Mouse (Mus musculus): Measurements from ENCODE around the gene Gm17467. TPM values are rescaled to one million over a fixed set of nuclear protein-coding genes. Genes with fewer than 3 reads are reported as not detected.
"Not testable (repeated sequence)": the region's sequence is repeated elsewhere in the genome, so short reads cannot be mapped to it uniquely, and the experiment has no call there.

Gene Gm17467
- not detected in 2 replicates for polyA plus RNA-seq (2016; fragmentation: Nextera tagmentation; extraction: Ambion mirVana)

- H3K4me1 ChIP-seq (replicated peaks); H3K27ac ChIP-seq (ENCODE audit: poor library complexity, severe bottlenecking); H3K9me3 ChIP-seq (replicated peaks); H3K4me3 ChIP-seq; ATAC-seq (ENCODE audit: insufficient number of reproducible peaks, low FRiP score); H3K4me2 ChIP-seq; H3K27me3 ChIP-seq (replicated peaks); H3K9ac ChIP-seq; H3K36me3 ChIP-seq: not testable (repeated sequence)
- WGBS = no CpG with 5 or more reads among the region's 3 CpGs
Measured at GRCm38 (mm10) chrX:123704691-123705090, at the start of gene Gm17467. TSS of gene Gm17467 (minus strand) at chrX:123704791.

Other genes with a start within 250 kb of the Gm17467 start
- gene Cldn34c2, start 123.1 kb downstream of the Gm17467 start, polyA plus RNA-seq (2016; fragmentation: Nextera tagmentation; extraction: Ambion mirVana) = not detected in 2 replicates
- not detected in 2 replicates for gene Cldn34c3, start 88.9 kb upstream of the Gm17467 start, polyA plus RNA-seq (2016; fragmentation: Nextera tagmentation; extraction: Ambion mirVana)